Mouse (Mus musculus) kidney, embryonic 16.5 days (tissue): ENCODE results near the gene Crybg2. TPM values are rescaled to one million over a fixed set of nuclear protein-coding genes. Genes with fewer than 3 reads are reported as not detected.
A peak's percentile ranks its signal among the peaks of the same experiment; 100 is the strongest.

Experiments
- ATAC-seq: fragments of 200-750 bp; cut with Nextera tagmentation; 2 replicates; pipeline ENCODE4 v1.8.0; 2017; ENCODE audit warnings: moderate TSS enrichment; ENCODE audit not compliant: low FRiP score, low TSS enrichment
- H3K27ac ChIP-seq: fragments of 300-500 bp; sonication (generic); 2 replicates; pipeline ENCODE4 v1.5.1; 2014; ENCODE audit warnings: low read length
- H3K27me3 ChIP-seq: fragments of 300-500 bp; sonication (generic); 2 replicates; pipeline ENCODE4 v1.6.1; 2014; ENCODE audit warnings: low read length, control low read depth, mixed read lengths; ENCODE audit not compliant: insufficient read depth
- H3K36me3 ChIP-seq: fragments of 300-500 bp; sonication (generic); 2 replicates; pipeline ENCODE4 v1.6.1; 2014; ENCODE audit warnings: low read length, control low read depth, mixed read lengths; ENCODE audit not compliant: insufficient read depth
- H3K4me1 ChIP-seq: fragments of 300-500 bp; sonication (generic); 2 replicates; pipeline ENCODE4 v1.6.1; 2014; ENCODE audit warnings: low read length, control low read depth, mixed read lengths; ENCODE audit not compliant: insufficient read depth
- H3K4me2 ChIP-seq: fragments of 300-500 bp; sonication (generic); replicated peaks from 2 replicates; pipeline ENCODE4 v1.6.1; 2014; ENCODE audit warnings: low read depth, low read length
- H3K4me3 ChIP-seq: fragments of 300-500 bp; sonication (generic); 2 replicates; pipeline ENCODE4 v1.5.1; 2014; ENCODE audit warnings: mild to moderate bottlenecking, low read length
- H3K9ac ChIP-seq: fragments of 300-500 bp; sonication (generic); replicated peaks from 2 replicates; pipeline ENCODE4 v1.6.1; 2014; ENCODE audit warnings: low read length
- H3K9me3 ChIP-seq: fragments of 300-500 bp; sonication (generic); 2 replicates; pipeline ENCODE4 v1.6.1; 2016; ENCODE audit warnings: low read length, control low read depth
- WGBS: fragments of 180-500 bp; shearing (Covaris S2); extraction: QIAGEN DNeasy Blood & Tissue Kit; methylation state at CpG from one replicate; pipeline ENCODE4 v1.1.7; 2014; 5-methylcytosine and 5-hydroxymethylcytosine counted together
- polyA plus RNA-seq: library from polyadenylated mRNA; unstranded; fragments of >200 nt; fragmentation: Nextera tagmentation; extraction: Ambion mirVana; gene quantifications from 2 replicates; pipeline ENCODE4 v1.2.1, GENCODE M21; 2015

Gene Crybg2
- polyA plus RNA-seq, 1 experiment from 2014 or later: 4.2 TPM

DNA sequence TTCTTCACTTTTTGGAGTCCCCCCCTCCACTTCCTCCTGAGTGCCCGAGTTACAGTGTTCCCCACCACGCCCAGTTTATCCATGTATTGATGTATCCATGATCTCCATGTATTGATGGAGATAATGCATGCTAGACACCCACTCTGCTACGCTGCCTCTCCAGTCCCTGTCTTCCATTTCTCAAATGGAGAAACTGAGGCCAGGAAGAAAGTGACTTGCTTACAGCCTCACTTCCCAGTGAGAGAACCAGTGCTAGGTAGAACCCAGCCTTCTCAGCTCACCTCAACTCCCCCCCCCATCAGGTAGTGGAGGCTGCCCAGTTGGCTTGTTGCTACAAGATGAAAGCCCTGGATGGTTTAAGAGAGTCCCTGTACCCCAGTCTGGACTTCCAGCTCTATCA lies 7.1 kb upstream of the Crybg2 start, which contains the start of gene Zfp683:
Gene Zfp683 (plus strand): TSS at position 301 of the 400 bp plus-strand sequence.
- no peak for ATAC-seq
- H3K27ac ChIP-seq: no peak within 1 kb of the TSS
- 90% methylated on average over 3 of the region's 3 CpGs for WGBS
- H3K9me3 ChIP-seq: no peaks in the 10 kb centered on the region
- H3K4me3 ChIP-seq: no peak within 1 kb of the TSS
- no peak within 1 kb of the TSS for H3K9ac ChIP-seq
- no peaks in the 10 kb centered on the region for H3K27me3 ChIP-seq
- peaks cover 6% of the 10 kb centered on the region; the same call in 1 of the 2 replicates for H3K4me1 ChIP-seq
- no peak within 1 kb of the TSS for H3K4me2 ChIP-seq
- H3K36me3 ChIP-seq: no peaks in the 10 kb centered on the region

DNA sequence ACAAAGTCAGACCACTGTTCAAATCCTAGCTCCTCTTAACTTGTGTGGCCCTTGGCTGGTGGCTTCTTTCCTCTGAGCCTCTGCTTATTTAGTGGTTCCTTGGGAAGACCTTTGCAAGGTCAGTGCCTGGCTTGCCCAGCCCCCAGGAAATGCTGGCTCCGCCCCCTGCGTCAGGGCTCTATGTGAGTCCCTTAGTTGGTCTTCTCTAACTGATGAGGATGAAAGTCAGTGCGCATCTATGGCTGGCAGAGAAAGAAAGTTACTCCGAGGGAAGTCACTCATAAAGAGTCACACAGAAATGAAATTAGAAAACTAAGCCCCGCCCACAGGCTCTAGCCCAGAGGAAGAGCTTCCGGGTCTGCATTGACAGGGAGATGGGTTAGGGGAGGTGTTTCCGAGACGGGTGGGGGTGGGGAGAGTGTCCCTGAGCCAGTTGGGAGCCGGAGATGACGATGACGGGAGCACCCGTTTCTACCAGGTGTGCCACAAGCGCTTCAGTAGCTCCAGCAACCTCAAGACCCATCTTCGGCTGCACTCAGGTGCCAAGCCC lies 2.4 kb upstream of the Crybg2 start:
- Histone ChIP-seq H3K4me3 (0 out of 2 replicates have a peak overlapping the region, but pooled peaks have one; percentile 0), H3K27me3 (peaks cover 3% of the 10 kb centered on the region; the same call in 1 of the 2 replicates)
- WGBS: 39% methylated on average over 14 of the region's 14 CpGs

DNA sequence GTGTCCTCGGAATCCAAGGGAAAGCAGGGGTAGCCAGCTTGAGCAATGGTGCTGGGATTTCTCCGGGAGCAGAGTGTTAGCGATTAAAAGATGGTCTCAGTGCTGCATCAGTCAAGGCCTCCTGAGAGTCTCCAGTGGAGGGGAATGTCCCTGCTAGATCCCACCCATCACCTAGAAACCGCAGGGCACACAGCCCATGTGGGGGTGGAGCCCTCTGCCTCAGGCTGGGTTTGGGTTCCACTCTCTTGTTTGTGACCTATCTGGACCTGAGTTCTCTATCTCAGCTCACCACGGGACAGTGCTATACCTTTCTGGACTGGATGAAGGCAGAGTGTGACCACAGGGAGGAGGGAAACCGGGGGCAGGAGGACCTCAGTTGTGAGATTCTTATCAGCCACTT lies 1.7 kb upstream of the Crybg2 start:
- Histone ChIP-seq H3K4me1 (peaks cover 13% of the 10 kb centered on the region), H3K9me3 (no peaks in the 10 kb centered on the region), H3K36me3 (no peaks in the 10 kb centered on the region), H3K9ac (no peak overlapping the region), H3K27me3 (peaks cover 3% of the 10 kb centered on the region; the same call in 1 of the 2 replicates), H3K4me3 (no peak overlapping the region), H3K4me2 (no peak overlapping the region), H3K27ac (no peak overlapping the region)
- no peak for ATAC-seq
- WGBS: 88% methylated on average over 6 of the region's 6 CpGs

More for the DNA sequence above, 2.4 kb upstream of the Crybg2 start:
- Histone ChIP-seq H3K36me3 (no peaks in the 10 kb centered on the region), H3K4me1 (peaks cover 13% of the 10 kb centered on the region), H3K27ac (no peak overlapping the region), H3K4me2 (peak overlapping the region; percentile 26), H3K9me3 (no peaks in the 10 kb centered on the region), H3K9ac (no peak overlapping the region)
- no peak for ATAC-seq

DNA sequence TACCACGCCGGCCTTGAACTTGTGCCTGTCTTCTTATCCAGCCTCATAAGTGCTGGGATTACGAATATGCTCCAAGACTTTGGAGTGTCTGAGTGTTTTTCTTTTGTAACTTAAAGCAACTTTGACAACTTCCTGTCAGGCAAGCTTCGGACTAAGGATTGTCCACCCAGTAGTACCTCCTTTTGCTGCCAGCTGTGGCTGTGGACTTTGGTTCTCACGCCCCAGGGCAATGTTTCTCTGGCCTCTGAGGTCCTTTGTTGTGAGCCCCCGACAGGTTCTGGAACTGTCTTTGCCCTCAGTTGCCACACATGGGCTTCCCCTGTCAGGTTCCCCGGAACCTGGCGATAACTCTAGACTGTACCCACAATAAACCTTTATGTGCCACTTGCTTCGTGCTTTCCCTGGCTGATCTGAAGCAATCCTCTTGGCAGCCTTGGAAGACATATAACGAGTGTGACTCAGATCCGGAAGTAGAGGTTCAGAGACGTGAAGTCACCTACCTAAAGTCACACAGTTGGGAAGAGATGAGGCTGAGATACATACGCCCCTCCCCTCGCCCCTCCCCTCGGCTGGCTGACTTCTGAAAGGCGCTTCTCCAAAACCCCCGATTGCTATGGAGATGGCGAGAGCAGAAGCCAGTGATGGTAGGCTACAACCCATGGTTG lies 683 bp downstream of the Crybg2 start:
- peaks cover 13% of the 10 kb centered on the region for H3K27me3 ChIP-seq
- no peak overlapping the region for H3K4me2 ChIP-seq
- H3K9ac ChIP-seq: no peak overlapping the region
- no peak overlapping the region for H3K27ac ChIP-seq
- ATAC-seq: no peak
- no peaks in the 10 kb centered on the region for H3K9me3 ChIP-seq
- peaks cover 22% of the 10 kb centered on the region for H3K4me1 ChIP-seq
- 61% methylated on average over 18 of the region's 18 CpGs for WGBS
- no peak overlapping the region for H3K4me3 ChIP-seq
- no peaks in the 10 kb centered on the region for H3K36me3 ChIP-seq

DNA sequence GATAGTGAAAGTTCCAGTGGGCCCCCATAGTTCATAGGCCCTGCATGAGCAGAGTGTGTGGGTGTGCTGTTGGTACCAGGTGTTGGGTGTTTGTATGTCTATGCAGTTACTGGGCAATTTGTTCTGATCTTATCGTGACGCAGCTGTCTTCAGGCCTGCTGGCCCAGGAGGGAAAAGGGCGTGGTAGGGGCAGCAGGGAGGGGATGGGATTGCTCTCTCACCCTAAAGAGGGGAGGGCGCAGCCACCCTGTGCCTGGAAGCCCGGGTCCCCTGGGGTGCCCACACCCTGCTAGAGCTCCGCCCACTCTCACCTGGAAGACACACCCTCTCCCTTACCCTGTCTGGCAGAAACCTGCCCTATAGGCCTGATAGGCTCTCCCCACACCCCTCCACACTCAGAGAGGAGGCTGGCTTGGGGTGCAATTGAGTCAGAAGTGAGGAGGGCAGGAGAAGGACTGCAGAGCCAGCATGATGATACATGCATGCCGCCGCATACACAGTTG lies 1.4 kb downstream of the Crybg2 start:
- Histone ChIP-seq H3K27ac (no peak overlapping the region), H3K27me3 (peaks cover 14% of the 10 kb centered on the region), H3K4me1 (peaks cover 22% of the 10 kb centered on the region), H3K4me3 (no peak overlapping the region), H3K36me3 (no peaks in the 10 kb centered on the region), H3K9me3 (no peaks in the 10 kb centered on the region), H3K9ac (no peak overlapping the region), H3K4me2 (no peak overlapping the region)
- 0 out of 2 replicates have a peak, but pooled peaks have one; percentile 61 for ATAC-seq
- 43% methylated on average over 8 of the region's 8 CpGs for WGBS

DNA sequence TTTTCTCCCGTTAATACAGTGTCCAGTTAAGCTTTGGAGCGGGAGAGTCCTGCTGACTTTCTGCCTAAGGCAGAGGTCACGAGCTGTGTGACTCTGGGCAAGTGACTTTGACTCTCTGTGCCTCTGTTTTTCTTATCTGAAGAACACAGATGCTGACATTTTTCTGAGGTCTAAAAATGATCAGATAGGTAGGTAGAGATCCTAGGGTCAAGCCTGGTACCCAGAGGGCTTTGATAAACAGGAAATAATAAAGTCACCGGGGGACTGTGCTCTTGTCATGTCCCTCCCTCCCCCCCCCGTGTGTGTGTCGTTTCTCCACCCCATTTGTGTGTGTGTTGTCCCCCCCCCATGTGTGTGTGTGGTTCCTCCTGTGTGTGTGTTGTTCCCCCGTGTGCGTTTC lies 1.9 kb downstream of the Crybg2 start:
- WGBS: 68% methylated on average over 8 of the region's 8 CpGs
- H3K27ac ChIP-seq: no peak overlapping the region

DNA sequence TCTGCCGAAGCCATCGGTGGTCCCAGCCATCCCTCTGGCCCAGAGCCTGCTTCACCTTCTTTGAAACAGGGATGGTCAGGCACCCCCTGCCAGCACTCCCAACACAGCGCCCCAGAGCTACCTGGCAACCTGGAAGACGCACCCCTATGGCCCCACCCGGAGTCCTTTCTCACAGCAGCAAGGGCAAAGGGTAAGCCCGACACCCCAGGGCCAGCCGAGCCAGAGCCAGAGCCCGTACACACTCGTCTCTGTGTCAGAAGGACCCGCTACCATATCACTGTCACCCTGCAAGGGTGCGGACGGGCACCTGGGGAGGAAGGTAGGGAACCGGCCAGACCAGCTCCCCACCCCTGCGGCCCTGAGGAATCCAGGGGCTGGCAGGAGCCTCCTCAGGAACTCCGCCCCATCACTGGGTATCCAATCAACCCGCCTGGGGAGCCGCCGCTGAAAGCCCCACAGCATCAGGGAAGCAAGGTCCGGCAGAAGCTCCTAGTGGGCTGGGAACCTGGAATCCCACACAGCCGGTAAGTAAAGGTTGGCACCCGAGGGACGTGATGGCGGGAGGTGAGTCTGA lies 4.9 kb downstream of the Crybg2 start:
- no peaks in the 10 kb centered on the region for H3K9me3 ChIP-seq
- H3K36me3 ChIP-seq: no peaks in the 10 kb centered on the region
- no peak overlapping the region for H3K9ac ChIP-seq
- H3K27me3 ChIP-seq: peaks cover 11% of the 10 kb centered on the region
- H3K4me3 ChIP-seq: 0 out of 2 replicates have a peak overlapping the region, but pooled peaks have one; percentile 3
- peaks cover 15% of the 10 kb centered on the region for H3K4me1 ChIP-seq
- peak overlapping the region; percentile 39 for H3K4me2 ChIP-seq
- 19% methylated on average over 23 of the region's 23 CpGs for WGBS
- ATAC-seq: no peak
- H3K27ac ChIP-seq: no peak overlapping the region

More for the DNA sequence above, 1.9 kb downstream of the Crybg2 start:
- no peak overlapping the region for H3K4me2 ChIP-seq
- no peaks in the 10 kb centered on the region for H3K36me3 ChIP-seq
- peaks cover 22% of the 10 kb centered on the region for H3K4me1 ChIP-seq
- no peaks in the 10 kb centered on the region for H3K9me3 ChIP-seq
- ATAC-seq: no peak
- no peak overlapping the region for H3K4me3 ChIP-seq
- H3K27me3 ChIP-seq: peaks cover 14% of the 10 kb centered on the region
- no peak overlapping the region for H3K9ac ChIP-seq

DNA sequence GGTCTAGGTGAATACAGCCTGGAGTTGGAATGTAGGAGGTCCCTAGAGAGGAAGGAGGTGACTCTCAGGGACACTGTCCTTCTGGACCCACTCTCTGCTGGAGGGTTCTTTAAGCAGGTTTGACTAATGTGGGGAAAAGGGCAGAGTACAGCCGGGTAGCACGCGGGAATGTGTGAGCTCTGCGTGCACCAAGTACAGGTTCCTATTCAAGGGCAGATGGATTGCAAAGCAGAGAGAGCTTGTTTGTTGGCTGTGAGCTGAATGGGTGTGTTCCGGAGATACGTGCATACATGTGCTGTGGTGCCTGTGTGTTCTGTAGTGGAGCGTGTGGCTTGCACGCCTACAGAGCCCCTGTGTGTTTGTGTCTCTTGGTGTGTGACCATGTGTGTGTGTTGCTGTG lies 6.8 kb downstream of the Crybg2 start:
- Histone ChIP-seq H3K9ac (no peak overlapping the region), H3K4me2 (no peak overlapping the region), H3K4me1 (peaks cover 8% of the 10 kb centered on the region; the same call in 1 of the 2 replicates), H3K9me3 (no peaks in the 10 kb centered on the region), H3K27me3 (peaks cover 11% of the 10 kb centered on the region), H3K4me3 (no peak overlapping the region), H3K27ac (no peak overlapping the region), H3K36me3 (no peaks in the 10 kb centered on the region)
- 84% methylated on average over 8 of the region's 8 CpGs for WGBS
- no peak for ATAC-seq

DNA sequence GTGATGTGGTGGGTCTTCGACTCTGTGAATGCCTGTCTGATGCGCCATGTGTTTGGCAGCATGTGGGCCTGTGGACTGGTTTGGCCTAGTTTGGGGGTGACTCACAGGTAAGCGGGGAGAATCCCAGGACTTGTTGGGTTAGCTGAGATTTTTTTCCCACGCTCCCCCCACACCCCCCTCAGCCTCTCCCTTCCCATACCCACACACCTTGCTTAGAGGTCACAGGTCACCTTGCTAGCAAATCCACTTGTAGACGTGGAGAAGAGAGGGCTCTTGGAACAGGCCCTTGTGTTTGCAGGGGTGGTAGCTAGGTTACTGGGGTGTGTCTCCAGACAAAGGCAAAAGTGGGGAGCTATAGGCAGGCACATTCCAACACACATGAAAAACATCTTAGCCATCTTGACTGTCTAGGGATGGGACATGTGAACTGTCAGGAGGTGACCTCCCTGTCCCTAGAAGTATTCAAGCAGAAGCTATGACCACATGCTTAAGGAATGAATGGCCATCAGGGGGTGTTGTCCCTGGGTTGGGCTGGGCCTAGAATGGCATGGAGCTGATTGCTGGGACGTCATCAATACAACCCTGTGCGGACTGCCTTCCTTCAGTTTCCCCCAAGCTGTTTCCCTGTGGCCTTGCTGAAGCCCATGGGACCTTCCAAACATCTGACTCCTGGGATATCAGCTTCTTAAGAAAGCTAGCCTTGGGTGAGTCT lies 7.4 kb downstream of the Crybg2 start:
- ATAC-seq: no peak
- no peak overlapping the region for H3K4me2 ChIP-seq

More for the DNA sequence above, 7.4 kb downstream of the Crybg2 start:
- Histone ChIP-seq H3K36me3 (no peaks in the 10 kb centered on the region), H3K27me3 (peaks cover 11% of the 10 kb centered on the region), H3K27ac (no peak overlapping the region), H3K4me3 (no peak overlapping the region), H3K9me3 (no peaks in the 10 kb centered on the region), H3K4me1 (peaks cover 8% of the 10 kb centered on the region; the same call in 1 of the 2 replicates), H3K9ac (no peak overlapping the region)
- WGBS: 82% methylated on average over 7 of the region's 7 CpGs
